15 mouse cellular contexts compared by ENCODE assay signal in the genomic region with DNA sequence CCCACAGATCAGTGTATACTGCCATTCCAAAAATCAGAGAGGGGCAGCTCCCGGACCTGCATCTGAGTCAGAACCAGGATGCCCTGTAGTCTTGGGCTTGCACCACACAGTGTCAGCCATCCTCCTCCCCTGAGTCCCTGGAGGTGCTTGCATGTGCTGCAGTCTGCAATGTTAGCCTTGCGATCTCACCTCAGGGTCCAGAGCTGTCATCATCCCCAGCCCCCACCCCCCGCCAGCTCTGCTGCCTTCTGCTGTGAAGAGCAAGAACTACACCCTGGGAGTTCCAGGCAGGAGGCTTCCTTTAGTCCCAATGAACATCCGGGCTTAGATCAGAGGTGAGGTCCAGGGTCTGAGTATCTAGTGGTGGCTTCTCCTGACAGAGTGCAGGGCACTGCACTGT. TPM values are rescaled to one million over a fixed set of nuclear protein-coding genes. Genes with fewer than 3 reads are reported as not detected.
A peak's percentile ranks its signal among the peaks of the same experiment; 100 is the strongest.
DNase-seq lines count a peak whose midpoint lies in the region; ATAC-seq and TF ChIP-seq lines count a peak whose summit lies in the region.
"Had no signal": no experiment of that assay in that cellular context is flagged by ENCODE, and none has a peak within 500 bp of the region (broad histone marks: within the 10 kb centered on the region; RNA-seq: fewer than 3 reads in every experiment).

No protein-coding gene starts in this region.

- no peak overlapping the region for H3K4me3 ChIP-seq in hindbrain, postnatal 0 days (ENCODE audit: low read length)
- H3K4me3 ChIP-seq in hindbrain, embryonic 14.5 days (replicated peaks; ENCODE audit: low read length), result no peak overlapping the region
- no peak overlapping the region for H3K4me3 ChIP-seq in lung, adult 2 months (replicated peaks; ENCODE audit: extremely low read depth, low read depth, low read length)
- H3K4me3 ChIP-seq: embryonic facial prominence, embryonic 13.5 days; forebrain, embryonic 12.5 days; heart, embryonic 12.5 days; hindbrain, embryonic 15.5 days had no signal

- no peak for ATAC-seq in hindbrain, postnatal 0 days
- ATAC-seq in hindbrain, embryonic 14.5 days (ENCODE audit: low FRiP score), result no peak

- H3K36me3 ChIP-seq in hindbrain, postnatal 0 days (ENCODE audit: insufficient read depth, low read length), result no peaks in the 10 kb centered on the region
- H3K36me3 ChIP-seq in hindbrain, embryonic 14.5 days (replicated peaks; ENCODE audit: control insufficient read depth, insufficient read depth), result no peaks in the 10 kb centered on the region
- H3K36me3 ChIP-seq: embryonic facial prominence, embryonic 13.5 days; forebrain, embryonic 12.5 days; G1E; heart, embryonic 12.5 days; hindbrain, embryonic 15.5 days had no signal

- no peaks in the 10 kb centered on the region for H3K9me3 ChIP-seq in hindbrain, postnatal 0 days (ENCODE audit: low read length)
- H3K9me3 ChIP-seq in hindbrain, embryonic 14.5 days (ENCODE audit: control insufficient read depth, low read length), result no peaks in the 10 kb centered on the region
- H3K9me3 ChIP-seq: embryonic facial prominence, embryonic 13.5 days; forebrain, embryonic 12.5 days; heart, embryonic 12.5 days; hindbrain, embryonic 15.5 days had no signal

- no peak overlapping the region for H3K4me2 ChIP-seq in hindbrain, postnatal 0 days (ENCODE audit: low read depth, low read length)
- H3K4me2 ChIP-seq in hindbrain, embryonic 14.5 days (replicated peaks), result no peak overlapping the region; the same call in 1 of the 2 replicates
- H3K4me2 ChIP-seq: embryonic facial prominence, embryonic 13.5 days; forebrain, embryonic 12.5 days; heart, embryonic 12.5 days; hindbrain, embryonic 15.5 days had no signal

- no peak overlapping the region for H3K9ac ChIP-seq in hindbrain, postnatal 0 days (replicated peaks; ENCODE audit: low read length)
- no peak overlapping the region for H3K9ac ChIP-seq in hindbrain, embryonic 14.5 days
- H3K9ac ChIP-seq: embryonic facial prominence, embryonic 13.5 days; forebrain, embryonic 12.5 days; heart, embryonic 12.5 days; hindbrain, embryonic 15.5 days had no signal

- H3K4me1 ChIP-seq in hindbrain, postnatal 0 days (ENCODE audit: insufficient read depth, low read length), result no peaks in the 10 kb centered on the region
- H3K4me1 ChIP-seq in hindbrain, embryonic 14.5 days (replicated peaks; ENCODE audit: control insufficient read depth, insufficient read depth, low read length), result no peaks in the 10 kb centered on the region; the same call in 1 of the 2 replicates
- H3K4me1 ChIP-seq in lung, adult 2 months (ENCODE audit: control insufficient read depth, insufficient read depth, low read length), result no peaks in the 10 kb centered on the region
- H3K4me1 ChIP-seq: embryonic facial prominence, embryonic 13.5 days had no signal

- H3K27ac ChIP-seq in hindbrain, postnatal 0 days, result no peak overlapping the region
- no peak overlapping the region; the same call in 1 of the 2 replicates for H3K27ac ChIP-seq in hindbrain, embryonic 14.5 days
- H3K27ac ChIP-seq: embryonic facial prominence, embryonic 13.5 days; forebrain, embryonic 12.5 days; hindbrain, embryonic 15.5 days had no signal

- peak; percentile 47 for TF ChIP-seq CTCF in hindbrain, postnatal 0 days (IDR thresholded peaks at IDR 0.05; ENCODE audit: low read depth)
- TF ChIP-seq CTCF in lung, adult 2 months (IDR thresholded peaks at IDR 0.05; ENCODE audit: insufficient read depth, low read length), result 0 out of 2 replicates have a peak, but pooled peaks have one; percentile 10

- DNase-seq in cerebellum, adult 11-12 months, result peak; percentile 21
- no peak for DNase-seq in cerebellum, postnatal 36 days
- no peak for DNase-seq in hindbrain, postnatal 0 days (ENCODE audit: low spot score)
- DNase-seq in hindbrain, embryonic 14.5 days (ENCODE audit: low spot score), result no peak
- DNase-seq in lung, adult 2 months, result no peak
- no peak for DNase-seq in lung, postnatal 25 days (ENCODE audit: low spot score)
- DNase-seq in MN1 (ENCODE audit: low spot score), result peak; percentile 47
- no peak for DNase-seq in ovary, adult 18-20 months (ENCODE audit: low spot score)
- DNase-seq: cerebellum, adult 9-11 months; kidney, postnatal 25 days had no signal

- no peak for TF ChIP-seq POLR2A in lung, adult 2 months (IDR thresholded peaks at IDR 0.05; ENCODE audit: borderline replicate concordance, extremely low read depth, low read depth, low read length)

- WGBS in hindbrain, postnatal 0 days, result 24% methylated on average over 4 of the region's 4 CpGs
- WGBS in hindbrain, embryonic 14.5 days, result 19% methylated on average over 4 of the region's 4 CpGs
- WGBS in lung, adult 2 months, result 26% methylated on average over 4 of the region's 4 CpGs

- H3K27me3 ChIP-seq in hindbrain, postnatal 0 days (ENCODE audit: insufficient read depth, low read length), result no peaks in the 10 kb centered on the region
- H3K27me3 ChIP-seq in hindbrain, embryonic 14.5 days (ENCODE audit: control insufficient read depth, insufficient read depth, low read length), result no peaks in the 10 kb centered on the region
- H3K27me3 ChIP-seq: embryonic facial prominence, embryonic 13.5 days; forebrain, embryonic 12.5 days; heart, embryonic 12.5 days; hindbrain, embryonic 15.5 days had no signal

RNA-seq across cellular contexts. Expression of a gene that starts 46.2 kb away (rescaled TPM):
- 100 and 112 TPM in 2 replicates for total RNA-seq in hindbrain, postnatal 0 days (2014; rRNA removed)
- 17.5 and 18.4 TPM in 2 replicates for polyA plus RNA-seq in hindbrain, postnatal 0 days (2015; fragmentation: Nextera tagmentation; extraction: Ambion mirVana)
- 24.3 and 24.9 TPM in 2 replicates for polyA plus RNA-seq in hindbrain, embryonic 14.5 days (2014; fragmentation: Nextera tagmentation; extraction: Ambion mirVana)
- 89.9 and 99.7 TPM in 2 replicates for polyA plus RNA-seq in lung, adult 2 months (2012; rRNA removed)

Comparison
In these comparisons a context has a peak if more than half of its experiments do, and no peak if none do; other contexts are left out.
1. DNase-seq: peak in cerebellum, adult 11-12 months (single experiment) and MN1 (single experiment); none in cerebellum, postnatal 36 days (0 of 2), hindbrain, postnatal 0 days (single experiment), hindbrain, embryonic 14.5 days (single experiment), lung, adult 2 months (single experiment), lung, postnatal 25 days (single experiment) and ovary, adult 18-20 months (single experiment).